Mouse (Mus musculus) megakaryocyte progenitor cell, adult 5-6 weeks (primary cell): ENCODE measurements around the gene Zscan4-ps2. TPM values are rescaled to one million over a fixed set of nuclear protein-coding genes. Genes with fewer than 3 reads are reported as not detected.
"Not testable (repeated sequence)": the region's sequence is repeated elsewhere in the genome, so short reads cannot be mapped to it uniquely, and the experiment has no call there.

Experiments used
- ATAC-seq: replicated peaks from 2 replicates; pipeline ENCODE4 v1.8.0; 2016; ENCODE audit warnings: mild to moderate bottlenecking, moderate TSS enrichment, inconsistent platforms; ENCODE audit not compliant: poor library complexity
- total RNA-seq, 2 experiments: library from RNA; stranded (forward) in 1 of 2; stranded (reverse) in 1 of 2; fragments of 157-497, 149-512 nt in 1 of 2; fragments of 200-1000 nt in 1 of 2; gene quantifications; 2 replicates each; pipeline versions ENCODE4 v1.2.3 to v1.2.4; 2015 to 2017

Gene Zscan4-ps2
- total RNA-seq (2015) (not detected in 2 replicates), total RNA-seq (2017) (not detected in 2 replicates)

DNA sequence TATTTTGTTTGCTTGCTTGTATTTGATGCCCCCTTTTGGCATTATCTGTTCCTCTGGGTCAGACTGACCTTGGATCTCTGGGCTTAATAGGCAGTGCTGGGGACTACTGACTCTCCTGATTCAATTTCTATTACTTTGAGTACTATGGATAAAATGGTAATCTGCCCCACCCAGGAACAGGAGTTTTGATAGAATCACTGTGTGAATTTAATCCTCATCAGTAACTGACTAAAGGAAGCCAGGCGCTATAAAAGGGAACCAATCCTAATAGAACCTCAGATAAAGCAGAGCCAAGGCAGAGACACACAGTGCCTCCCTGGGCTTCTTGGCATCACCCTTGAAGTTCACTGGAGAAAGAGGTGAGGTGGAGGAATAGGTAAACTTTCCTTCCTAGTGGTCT lies at the start of gene Zscan4-ps2:
TSS of gene Zscan4-ps2 (plus strand) at position 301 of the 400 bp plus-strand sequence.
- ATAC-seq = not testable (repeated sequence)

Other genes starting within 250 kb of the Zscan4-ps2 start
- not detected in 2 replicates for gene Zscan4e, start 203.6 kb upstream of the Zscan4-ps2 start, total RNA-seq (2015)
- gene Zscan4e, start 203.6 kb upstream of the Zscan4-ps2 start, total RNA-seq (2017) = not detected in 2 replicates
- not detected in 2 replicates for gene Zscan4f, start 116.4 kb upstream of the Zscan4-ps2 start, total RNA-seq (2015)
- not detected in 2 replicates for gene Zscan4f, start 116.4 kb upstream of the Zscan4-ps2 start, total RNA-seq (2017)
- gene Zscan4-ps3, start 95.0 kb downstream of the Zscan4-ps2 start, total RNA-seq (2015) = not detected in 2 replicates
- not detected in 2 replicates for gene Zscan4-ps3, start 95.0 kb downstream of the Zscan4-ps2 start, total RNA-seq (2017)
- not detected in 2 replicates for gene Vmn1r72, start 165.8 kb downstream of the Zscan4-ps2 start, total RNA-seq (2015)
- gene Vmn1r72, start 165.8 kb downstream of the Zscan4-ps2 start, total RNA-seq (2017) = not detected in 2 replicates
- not detected in 2 replicates for gene Vmn1r73, start 216.0 kb downstream of the Zscan4-ps2 start, total RNA-seq (2015)
- gene Vmn1r73, start 216.0 kb downstream of the Zscan4-ps2 start, total RNA-seq (2017) = not detected in 2 replicates